Mouse (Mus musculus): ENCODE measurements at regions not wholly inside any gene's neighbourhood (a gene's known extent, or its start where the extent isn't known, plus 50 kb on each side); places are given as distances from the start of the nearest gene placed in this dataset.

- peak; percentile 57; the same call in 1 of the 2 replicates for ATAC-seq (replicated peaks; ENCODE audit: poor library complexity)
Observed at GRCm38 (mm10) chr2:45270035-45270434, 152.8 kb upstream of the Zeb2 start.

GRCm38 (mm10) chr2:45265819-45266218, 148.6 kb upstream of the Zeb2 start:
- no peak for ATAC-seq (replicated peaks; ENCODE audit: poor library complexity)

GRCm38 (mm10) chr2:45261949-45262348, 144.8 kb upstream of the Zeb2 start:
- ATAC-seq (replicated peaks; ENCODE audit: poor library complexity): peak; percentile 99

GRCm38 (mm10) chr2:45258897-45259296, 141.7 kb upstream of the Zeb2 start:
- no peak for ATAC-seq (replicated peaks; ENCODE audit: poor library complexity)

- no peak for ATAC-seq (replicated peaks; ENCODE audit: poor library complexity)
Observed at GRCm38 (mm10) chr2:45256373-45256772, 139.2 kb upstream of the Zeb2 start.

- ATAC-seq (replicated peaks; ENCODE audit: poor library complexity): no peak
Observed at GRCm38 (mm10) chr2:45253936-45254335, 136.7 kb upstream of the Zeb2 start.

- ATAC-seq (replicated peaks; ENCODE audit: poor library complexity): no peak
Observed at GRCm38 (mm10) chr2:45252321-45252720, 135.1 kb upstream of the Zeb2 start.

GRCm38 (mm10) chr2:45249658-45250057, 132.5 kb upstream of the Zeb2 start:
- no peak for ATAC-seq (replicated peaks; ENCODE audit: poor library complexity)

GRCm38 (mm10) chr2:45246061-45246945, 129.1 kb upstream of the Zeb2 start:
- peak; percentile 82 for ATAC-seq (replicated peaks; ENCODE audit: poor library complexity)

- peak; percentile 40 for ATAC-seq (replicated peaks; ENCODE audit: poor library complexity)
Observed at GRCm38 (mm10) chr2:45245506-45245905, 128.3 kb upstream of the Zeb2 start.

GRCm38 (mm10) chr2:45244491-45244890, 127.3 kb upstream of the Zeb2 start:
- no peak for ATAC-seq (replicated peaks; ENCODE audit: poor library complexity)

GRCm38 (mm10) chr2:45239501-45240292, 122.5 kb upstream of the Zeb2 start:
- ATAC-seq (replicated peaks; ENCODE audit: poor library complexity): peak; percentile 79

GRCm38 (mm10) chr2:45239001-45239400, 121.8 kb upstream of the Zeb2 start:
- 0 out of 2 replicates have a peak, but pooled peaks have one; percentile 12 for ATAC-seq (replicated peaks; ENCODE audit: poor library complexity)

- ATAC-seq (replicated peaks; ENCODE audit: poor library complexity): no peak
Observed at GRCm38 (mm10) chr2:45236168-45236700, 119.0 kb upstream of the Zeb2 start.

- no peak for ATAC-seq (replicated peaks; ENCODE audit: poor library complexity)
Observed at GRCm38 (mm10) chr2:45234148-45234547, 117.0 kb upstream of the Zeb2 start.

GRCm38 (mm10) chr2:45230351-45231209, 113.4 kb upstream of the Zeb2 start:
- 0 out of 2 replicates have a peak, but pooled peaks have one; percentile 26 for ATAC-seq (replicated peaks; ENCODE audit: poor library complexity)

GRCm38 (mm10) chr2:45229501-45229900, 112.3 kb upstream of the Zeb2 start:
- ATAC-seq (replicated peaks; ENCODE audit: poor library complexity): no peak

- no peak for ATAC-seq (replicated peaks; ENCODE audit: poor library complexity)
Observed at GRCm38 (mm10) chr2:45227276-45227944, 110.2 kb upstream of the Zeb2 start.

- ATAC-seq (replicated peaks; ENCODE audit: poor library complexity): no peak
Observed at GRCm38 (mm10) chr2:45226045-45226370, 108.8 kb upstream of the Zeb2 start.

- ATAC-seq (replicated peaks; ENCODE audit: poor library complexity): no peak
Observed at GRCm38 (mm10) chr2:45225364-45226044, 108.3 kb upstream of the Zeb2 start.

All from megakaryocyte progenitor cell, adult 5-6 weeks (primary cell).